Mouse (Mus musculus) stomach, postnatal 0 days (tissue): ENCODE data around the gene Plppr3.

Source experiments
- CTCF ChIP-seq: IDR thresholded peaks from 2 replicates; pipeline ENCODE4 v1.5.1; 2016; ENCODE audit warnings: antibody characterized with exemption, low read depth, mild to moderate bottlenecking, moderate library complexity
- EP300 ChIP-seq: optimal IDR thresholded peaks from 2 replicates; pipeline ENCODE3; 2016; ENCODE audit warnings: antibody characterized with exemption

GRCm38 (mm10) chr10:79873313-79873712, 1.1 kb downstream of the Plppr3 start:
- TF ChIP-seq CTCF: no peak
- no peak for TF ChIP-seq EP300
